29 mouse cellular contexts compared by ENCODE assay signal in genomic region chr16:76283796-76284195, GRCm38 (mm10).
DNase-seq lines count a peak whose midpoint lies in the region; ATAC-seq lines count a peak whose summit lies in the region.
"Had no signal": no experiment of that assay in that cellular context is flagged by ENCODE, and none has a peak within 500 bp of the region (broad histone marks: within the 10 kb centered on the region; RNA-seq: fewer than 3 reads in every experiment).

No protein-coding gene starts in this region.

- peak; percentile 53 for DNase-seq in CD4-positive helper T cell, adult 2 months (ENCODE audit: low read depth, low spot score)
- peak; percentile 50 for DNase-seq in T-cell, adult 2 months (ENCODE audit: low spot score)
- DNase-seq in thymus, postnatal 10 days (ENCODE audit: low spot score in 2 of 2) = peak; percentile 22 to 28
- DNase-seq in left cerebral cortex, postnatal 25 days (ENCODE audit: low spot score in 2 of 2) = no peak
- no peak for DNase-seq in right cerebral cortex, adult 2 months (ENCODE audit: low spot score in 2 of 2)
- no peak for DNase-seq in urinary bladder, postnatal 25 days (ENCODE audit: low spot score)
- DNase-seq: adrenal gland, postnatal 14 days; cerebellum, adult 11 months; cerebellum, adult 9-11 months; gastrocnemius, adult 2 months; gastrocnemius, postnatal 36 days; heart, postnatal 36 days; kidney, adult 11 months; kidney, postnatal 14 days; layer of hippocampus, adult 9-11 months; lung, embryonic 14.5 days; lung, postnatal 14 days; right cerebral cortex, postnatal 14 days had no signal

- ATAC-seq in heart, embryonic 16.5 days (replicated peaks; ENCODE audit: extremely low read depth, insufficient read depth, low FRiP score) = peak; percentile 28
- no peak for ATAC-seq in heart, embryonic 12.5 days (ENCODE audit: insufficient number of reproducible peaks, low FRiP score)
- ATAC-seq: forebrain, embryonic 16.5 days; midbrain, embryonic 15.5 days had no signal

- H3K9ac ChIP-seq in heart, embryonic 16.5 days (ENCODE audit: low read length) = no peak overlapping the region
- H3K9ac ChIP-seq in heart, embryonic 12.5 days = no peak overlapping the region
- H3K9ac ChIP-seq: embryonic facial prominence, embryonic 13.5 days; heart, embryonic 15.5 days; hindbrain, embryonic 13.5 days; limb, embryonic 12.5 days; liver, embryonic 15.5 days; lung, embryonic 14.5 days; midbrain, embryonic 15.5 days; neural tube, embryonic 12.5 days had no signal

- H3K27ac ChIP-seq in heart, embryonic 16.5 days (ENCODE audit: low read length) = no peak overlapping the region
- H3K27ac ChIP-seq in heart, embryonic 12.5 days (ENCODE audit: poor library complexity, severe bottlenecking) = no peak overlapping the region
- H3K27ac ChIP-seq: embryonic facial prominence, embryonic 13.5 days; forebrain, embryonic 10.5 days; gastrocnemius, adult 2 months; heart, embryonic 15.5 days; hindbrain, embryonic 13.5 days; limb, embryonic 12.5 days; liver, embryonic 15.5 days; midbrain, embryonic 15.5 days; neural tube, embryonic 12.5 days had no signal

- no peak overlapping the region for H3K4me2 ChIP-seq in heart, embryonic 16.5 days (ENCODE audit: low read depth, low read length)
- H3K4me2 ChIP-seq in heart, embryonic 12.5 days = no peak overlapping the region
- H3K4me2 ChIP-seq: embryonic facial prominence, embryonic 13.5 days; heart, embryonic 15.5 days; hindbrain, embryonic 13.5 days; limb, embryonic 12.5 days; liver, embryonic 15.5 days; lung, embryonic 14.5 days; midbrain, embryonic 15.5 days; neural tube, embryonic 12.5 days had no signal

- no peaks in the 10 kb centered on the region for H3K4me1 ChIP-seq in heart, embryonic 16.5 days (ENCODE audit: control insufficient read depth, insufficient read depth, low read length)
- no peaks in the 10 kb centered on the region for H3K4me1 ChIP-seq in heart, embryonic 12.5 days (replicated peaks)
- H3K4me1 ChIP-seq: embryonic facial prominence, embryonic 13.5 days; forebrain, embryonic 10.5 days; heart, embryonic 15.5 days; hindbrain, embryonic 13.5 days; limb, embryonic 12.5 days; midbrain, embryonic 15.5 days; neural tube, embryonic 12.5 days had no signal

- H3K27me3 ChIP-seq in heart, embryonic 16.5 days (ENCODE audit: control insufficient read depth, insufficient read depth, low read length) = no peaks in the 10 kb centered on the region
- H3K27me3 ChIP-seq in heart, embryonic 12.5 days (replicated peaks) = no peaks in the 10 kb centered on the region
- H3K27me3 ChIP-seq: embryonic facial prominence, embryonic 13.5 days; heart, embryonic 15.5 days; hindbrain, embryonic 13.5 days; limb, embryonic 12.5 days; liver, embryonic 15.5 days; midbrain, embryonic 15.5 days; neural tube, embryonic 12.5 days had no signal

- H3K36me3 ChIP-seq in heart, embryonic 16.5 days (ENCODE audit: control insufficient read depth, insufficient read depth) = no peaks in the 10 kb centered on the region
- H3K36me3 ChIP-seq in heart, embryonic 12.5 days = 0 out of 2 replicates have a peak, but pooled peaks cover 3% of the 10 kb centered on the region
- H3K36me3 ChIP-seq: embryonic facial prominence, embryonic 13.5 days; heart, embryonic 15.5 days; hindbrain, embryonic 13.5 days; limb, embryonic 12.5 days; midbrain, embryonic 15.5 days; neural tube, embryonic 12.5 days had no signal

- 43% methylated on average over 3 of the region's 3 CpGs for WGBS in heart, embryonic 16.5 days
- WGBS in heart, embryonic 12.5 days = 57% methylated on average over 3 of the region's 3 CpGs

- intact Hi-C loops in left cerebral cortex, postnatal 25 days (cut with DNase I) = no loop called here

- H3K4me3 ChIP-seq in heart, embryonic 16.5 days (ENCODE audit: low read length) = no peak overlapping the region
- no peak overlapping the region for H3K4me3 ChIP-seq in heart, embryonic 12.5 days
- H3K4me3 ChIP-seq: embryonic facial prominence, embryonic 13.5 days; forebrain, embryonic 10.5 days; gastrocnemius, adult 2 months; heart, embryonic 15.5 days; hindbrain, embryonic 13.5 days; limb, embryonic 12.5 days; liver, embryonic 15.5 days; midbrain, embryonic 15.5 days; neural tube, embryonic 12.5 days had no signal

- no peaks in the 10 kb centered on the region for H3K9me3 ChIP-seq in heart, embryonic 16.5 days (replicated peaks; ENCODE audit: control insufficient read depth, low read length)
- no peaks in the 10 kb centered on the region for H3K9me3 ChIP-seq in heart, embryonic 12.5 days (replicated peaks)
- H3K9me3 ChIP-seq: embryonic facial prominence, embryonic 13.5 days; forebrain, embryonic 10.5 days; heart, embryonic 15.5 days; hindbrain, embryonic 13.5 days; limb, embryonic 12.5 days; liver, embryonic 15.5 days; midbrain, embryonic 15.5 days; neural tube, embryonic 12.5 days had no signal

Comparison
In these comparisons a context has a peak if more than half of its experiments do, and no peak if none do; other contexts are left out.
1. DNase-seq: peak in CD4-positive helper T cell, adult 2 months (single experiment), T-cell, adult 2 months (single experiment) and thymus, postnatal 10 days (2 of 2); none in left cerebral cortex, postnatal 25 days (0 of 2), right cerebral cortex, adult 2 months (0 of 2) and urinary bladder, postnatal 25 days (single experiment).